Mouse (Mus musculus) olfactory bulb, adult 2 months (tissue): ENCODE results near the gene Slx1b.

Source experiments
- CTCF ChIP-seq: fragments of 200-500 bp; IDR thresholded peaks from 2 replicates; pipeline ENCODE4 v1.5.1; 2012; ENCODE audit warnings: low read depth, mild to moderate bottlenecking, low read length, moderate library complexity; ENCODE audit not compliant: insufficient read depth
- POLR2A ChIP-seq: fragments of 200-500 bp; IDR thresholded peaks from 2 replicates; pipeline ENCODE4 v1.6.1; 2012; ENCODE audit warnings: mild to moderate bottlenecking, low read depth, low read length, moderate library complexity; ENCODE audit not compliant: insufficient read depth

- TF ChIP-seq CTCF: no peak
- TF ChIP-seq POLR2A: no peak
Observed at GRCm38 (mm10) chr7:126692426-126692825, 3.2 kb downstream of the Slx1b start.
